Mouse (Mus musculus): ENCODE measurements around the gene Asl. TPM values are rescaled to one million over a fixed set of nuclear protein-coding genes. Genes with fewer than 3 reads are reported as not detected.

The Asl gene
- polyA plus RNA-seq (2014; fragmentation: Illumina TruSeq; extraction: RNeasy Lipid Tissue Mini Kit (QIAGEN cat#74804); ENCODE audit: low read depth, low replicate concordance): 10.2 TPM

GRCm38 (mm10) chr5:130029142-130029897 lies at the start of gene Asl, which contains the start of gene Crcp:
Asl (minus strand) TSS chr5:130029247.
Crcp (plus strand) TSS chr5:130029290.

GRCm38 (mm10) chr5:130073026-130073425 lies 44.0 kb upstream of the Asl start, which contains the start of gene Tpst1:
Tpst1 (plus strand) TSS chr5:130073326.

GRCm38 (mm10) chr5:130002301-130003146 lies 26.5 kb downstream of the Asl start, which contains the start of gene Gusb:
Gusb (minus strand) TSS chr5:130003049.

Other genes with a start within 250 kb of the Asl start
- 9.4 TPM for gene Psph, start 241.8 kb downstream of the Asl start, polyA plus RNA-seq (2014; fragmentation: Illumina TruSeq; extraction: RNeasy Lipid Tissue Mini Kit (QIAGEN cat#74804); ENCODE audit: low read depth, low replicate concordance)
- 11.9 TPM for gene Sumf2, start 182.3 kb downstream of the Asl start, polyA plus RNA-seq (2014; fragmentation: Illumina TruSeq; extraction: RNeasy Lipid Tissue Mini Kit (QIAGEN cat#74804); ENCODE audit: low read depth, low replicate concordance)
- gene Chchd2, start 141.8 kb downstream of the Asl start, polyA plus RNA-seq (2014; fragmentation: Illumina TruSeq; extraction: RNeasy Lipid Tissue Mini Kit (QIAGEN cat#74804); ENCODE audit: low read depth, low replicate concordance): 1,073 TPM
- gene Zbed5, start 133.5 kb downstream of the Asl start, polyA plus RNA-seq (2014; fragmentation: Illumina TruSeq; extraction: RNeasy Lipid Tissue Mini Kit (QIAGEN cat#74804); ENCODE audit: low read depth, low replicate concordance): 0.73 TPM
- gene Phkg1, start 130.7 kb downstream of the Asl start, polyA plus RNA-seq (2014; fragmentation: Illumina TruSeq; extraction: RNeasy Lipid Tissue Mini Kit (QIAGEN cat#74804); ENCODE audit: low read depth, low replicate concordance): 59.8 TPM
- 0.86 TPM for gene Nupr1l, start 120.7 kb downstream of the Asl start, polyA plus RNA-seq (2014; fragmentation: Illumina TruSeq; extraction: RNeasy Lipid Tissue Mini Kit (QIAGEN cat#74804); ENCODE audit: low read depth, low replicate concordance)
- 17.3 TPM for gene Vkorc1l1, start 87.3 kb downstream of the Asl start, polyA plus RNA-seq (2014; fragmentation: Illumina TruSeq; extraction: RNeasy Lipid Tissue Mini Kit (QIAGEN cat#74804); ENCODE audit: low read depth, low replicate concordance)
- gene Gusb, start 26.2 kb downstream of the Asl start, polyA plus RNA-seq (2014; fragmentation: Illumina TruSeq; extraction: RNeasy Lipid Tissue Mini Kit (QIAGEN cat#74804); ENCODE audit: low read depth, low replicate concordance): 21.1 TPM
- gene Crcp, start within 50 bp of the Asl start, polyA plus RNA-seq (2014; fragmentation: Illumina TruSeq; extraction: RNeasy Lipid Tissue Mini Kit (QIAGEN cat#74804); ENCODE audit: low read depth, low replicate concordance): 20.9 TPM
- 18.9 TPM for gene Tpst1, start 44.1 kb upstream of the Asl start, polyA plus RNA-seq (2014; fragmentation: Illumina TruSeq; extraction: RNeasy Lipid Tissue Mini Kit (QIAGEN cat#74804); ENCODE audit: low read depth, low replicate concordance)
- gene Kctd7, start 115.6 kb upstream of the Asl start, polyA plus RNA-seq (2014; fragmentation: Illumina TruSeq; extraction: RNeasy Lipid Tissue Mini Kit (QIAGEN cat#74804); ENCODE audit: low read depth, low replicate concordance): 1.3 TPM
- gene Rabgef1, start 142.6 kb upstream of the Asl start, polyA plus RNA-seq (2014; fragmentation: Illumina TruSeq; extraction: RNeasy Lipid Tissue Mini Kit (QIAGEN cat#74804); ENCODE audit: low read depth, low replicate concordance): 27.0 TPM
- 22.0 TPM for gene Tmem248, start 187.8 kb upstream of the Asl start, polyA plus RNA-seq (2014; fragmentation: Illumina TruSeq; extraction: RNeasy Lipid Tissue Mini Kit (QIAGEN cat#74804); ENCODE audit: low read depth, low replicate concordance)
- gene Sbds, start 226.3 kb upstream of the Asl start, polyA plus RNA-seq (2014; fragmentation: Illumina TruSeq; extraction: RNeasy Lipid Tissue Mini Kit (QIAGEN cat#74804); ENCODE audit: low read depth, low replicate concordance): 74.2 TPM
- gene Tyw1, start 226.4 kb upstream of the Asl start, polyA plus RNA-seq (2014; fragmentation: Illumina TruSeq; extraction: RNeasy Lipid Tissue Mini Kit (QIAGEN cat#74804); ENCODE audit: low read depth, low replicate concordance): 7.8 TPM